Mouse (Mus musculus) CD8-positive naive resting alpha-beta T cell, adult 2 months (primary cell): ENCODE data around the gene Ccdc182.

Experiments used
- DNase-seq, 2 experiments: peaks; one replicate each; pipeline ENCODE4 v3.0.0; 2022; ENCODE audit warnings: low read depth in 2 of 2, low spot score in 2 of 2

The Ccdc182 gene

GRCm38 (mm10) chr11:88327016-88327415, 33.2 kb downstream of the Ccdc182 start:
- DNase-seq = no peak

DNA sequence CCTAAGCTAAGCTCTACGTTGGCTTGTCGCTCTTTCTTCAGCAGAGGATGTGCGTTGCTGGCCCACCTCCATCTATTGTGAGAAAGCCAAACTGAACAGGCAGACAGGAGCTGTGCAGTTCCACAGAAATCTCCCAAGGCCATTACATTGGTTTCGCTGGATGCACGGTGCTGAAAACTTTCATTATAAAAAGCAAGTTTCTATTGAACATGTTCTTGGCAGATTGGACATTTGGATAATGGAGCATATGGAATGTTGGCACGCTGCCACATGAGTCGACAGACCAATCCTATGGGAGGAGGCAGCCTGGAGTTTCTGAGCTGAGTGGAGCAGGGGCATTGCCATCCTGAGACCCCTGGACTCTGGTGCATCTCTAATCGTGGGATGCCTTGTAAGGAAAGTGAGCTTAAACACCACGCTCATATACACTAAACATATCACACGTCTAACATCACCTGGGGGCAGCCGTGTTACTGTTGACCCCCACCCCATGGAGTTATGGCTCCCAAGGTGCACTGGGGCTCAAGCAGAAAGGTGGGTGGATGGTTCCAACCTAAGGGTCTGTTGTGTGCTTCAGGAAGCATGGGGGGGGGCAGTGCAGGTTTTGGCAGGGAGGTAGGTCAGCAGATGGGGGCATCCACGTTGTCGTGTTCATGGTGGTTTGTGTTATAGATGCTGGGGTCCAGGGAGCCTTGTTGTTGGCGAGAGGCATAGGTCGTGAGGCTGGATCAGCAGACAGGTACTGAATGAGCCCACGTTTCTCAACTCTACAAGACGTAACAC, 35.1 kb downstream of the Ccdc182 start:
- DNase-seq = no peak

DNA sequence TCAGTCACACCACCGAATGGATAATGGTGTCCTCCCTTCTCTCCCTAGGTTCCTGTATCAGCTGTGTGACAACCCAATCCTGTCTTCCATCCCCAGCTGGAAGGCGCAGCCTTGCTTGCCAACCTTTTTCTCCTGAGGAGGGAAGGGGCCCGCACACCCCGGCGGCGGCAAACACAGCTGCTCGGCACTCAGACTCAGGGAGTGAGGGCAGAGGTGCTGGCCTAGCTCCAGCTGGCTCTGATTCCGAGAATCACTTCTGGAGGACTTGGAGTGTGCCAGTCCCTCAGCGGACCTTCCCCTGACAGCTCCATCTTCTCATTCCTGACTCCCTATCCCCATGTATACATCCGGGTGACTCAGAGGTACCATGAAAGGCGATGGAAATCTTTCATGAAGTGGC, 36.9 kb downstream of the Ccdc182 start:
- no peak for DNase-seq

GRCm38 (mm10) chr11:88331722-88332121, 37.9 kb downstream of the Ccdc182 start:
- no peak for DNase-seq

DNA sequence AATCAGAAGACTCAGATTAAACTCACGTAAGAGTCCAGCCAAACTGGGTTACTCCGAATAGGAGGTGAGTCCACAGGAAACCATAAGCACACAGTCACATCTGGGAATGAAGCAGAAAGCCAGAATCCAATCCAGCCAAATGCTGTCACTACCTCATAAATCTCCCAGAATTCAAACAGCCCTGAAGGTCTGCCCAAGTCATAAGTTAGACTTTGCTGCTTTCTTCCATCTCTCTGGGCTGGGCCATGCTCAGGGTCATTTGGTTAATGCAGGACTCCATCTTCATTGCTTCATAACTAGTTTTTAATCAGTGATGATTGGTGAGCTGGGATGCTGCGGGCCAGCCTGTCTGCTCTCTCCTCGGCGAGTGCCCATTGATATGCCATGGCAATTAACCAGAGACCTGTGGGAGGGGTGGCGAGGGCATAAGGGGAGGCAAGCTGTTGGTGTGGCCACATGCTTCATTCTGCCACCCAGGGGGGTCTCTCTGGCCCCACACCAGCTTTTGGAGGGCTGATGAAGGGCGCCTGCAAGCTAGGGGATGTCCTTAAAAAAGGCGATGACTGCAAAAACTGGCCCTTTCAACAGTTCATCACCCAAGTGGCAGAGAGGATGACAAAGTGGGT, 38.6 kb downstream of the Ccdc182 start:
- DNase-seq = no peak

DNA sequence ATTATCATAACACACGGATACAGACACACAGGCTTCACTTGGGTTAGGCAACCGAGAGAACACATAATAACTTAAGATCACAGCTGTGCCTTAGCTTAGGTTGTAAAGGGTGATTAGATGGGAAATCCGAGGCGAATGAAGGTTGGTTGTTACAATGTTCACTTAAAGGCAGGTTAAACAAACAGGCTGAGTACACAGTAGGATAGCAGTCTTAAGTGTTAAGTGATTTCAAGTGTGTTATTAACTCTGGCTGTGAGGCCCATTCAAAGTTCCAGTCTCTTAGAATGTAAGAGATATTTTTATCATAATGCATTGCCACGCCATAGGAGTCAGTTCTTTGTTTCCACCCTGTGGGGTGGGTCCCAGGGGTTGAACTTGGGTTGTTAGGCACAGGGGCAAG, 41.0 kb downstream of the Ccdc182 start:
- no peak for DNase-seq

GRCm38 (mm10) chr11:88337926-88338325, 44.1 kb downstream of the Ccdc182 start:
- DNase-seq = no peak
